Mouse (Mus musculus): Measurements from ENCODE around the gene Trappc6b.

GRCm38 (mm10) chr12:59107926-59108325, 46.7 kb upstream of the Trappc6b start:
- TF ChIP-seq CTCF (IDR thresholded peaks at IDR 0.05; ENCODE audit: borderline replicate concordance, insufficient read depth, low read length) (no peak), POLR2A (IDR thresholded peaks at IDR 0.05; ENCODE audit: low read depth, low read length) (no peak)
